Mouse (Mus musculus): ENCODE measurements around the gene Pmepa1.

- TF ChIP-seq POLR2A (IDR thresholded peaks at IDR 0.05; ENCODE audit: control insufficient read depth in 1 of 2, insufficient read depth in 1 of 2, low read depth in 1 of 2, low read length in 2 of 2, poor library complexity in 1 of 2) (no peak), GATA1 (IDR thresholded peaks at IDR 0.05; ENCODE audit: low read depth, low read length) (no peak), ZKSCAN1 (IDR thresholded peaks at IDR 0.05; ENCODE audit: low read depth, low read length) (no peak), E2F4 (IDR thresholded peaks at IDR 0.05; ENCODE audit: borderline replicate concordance, low read depth, low read length) (no peak), CTCF (IDR thresholded peaks at IDR 0.05 in 2 of 3, conservative IDR thresholded peaks at IDR 0.05 in 1 of 3; ENCODE audit: control insufficient read depth in 1 of 3, insufficient read depth in 1 of 3, low read depth in 2 of 3, low read length in 3 of 3, poor library complexity in 1 of 3, severe bottlenecking in 1 of 3) (peak; percentile 25 to 63 (median 46); a peak in 5 of 6 replicates), EP300 (IDR thresholded peaks at IDR 0.05; ENCODE audit: low read depth in 1 of 2, low read length in 2 of 2) (no peak), USF2 (IDR thresholded peaks at IDR 0.05; ENCODE audit: borderline replicate concordance in 1 of 2, insufficient read depth in 1 of 2, low read depth in 1 of 2, low read length in 2 of 2) (no peak), ETS1 (IDR thresholded peaks at IDR 0.05; ENCODE audit: low read depth, low read length) (no peak), MYB (IDR thresholded peaks at IDR 0.05; ENCODE audit: low read depth, low read length) (no peak), USF1 (IDR thresholded peaks at IDR 0.05; ENCODE audit: low read depth, low read length) (no peak)
Observed at GRCm38 (mm10) chr2:173219256-173219954, 56.9 kb downstream of the Pmepa1 start.

Data from MEL (cell line).